Mouse (Mus musculus) kidney, adult 11 months (tissue): ENCODE measurements around the gene Slc25a26.

ENCODE experiments used
- DNase-seq: peaks from one replicate; pipeline ENCODE4 v3.0.0; 2022

Gene Slc25a26

DNA sequence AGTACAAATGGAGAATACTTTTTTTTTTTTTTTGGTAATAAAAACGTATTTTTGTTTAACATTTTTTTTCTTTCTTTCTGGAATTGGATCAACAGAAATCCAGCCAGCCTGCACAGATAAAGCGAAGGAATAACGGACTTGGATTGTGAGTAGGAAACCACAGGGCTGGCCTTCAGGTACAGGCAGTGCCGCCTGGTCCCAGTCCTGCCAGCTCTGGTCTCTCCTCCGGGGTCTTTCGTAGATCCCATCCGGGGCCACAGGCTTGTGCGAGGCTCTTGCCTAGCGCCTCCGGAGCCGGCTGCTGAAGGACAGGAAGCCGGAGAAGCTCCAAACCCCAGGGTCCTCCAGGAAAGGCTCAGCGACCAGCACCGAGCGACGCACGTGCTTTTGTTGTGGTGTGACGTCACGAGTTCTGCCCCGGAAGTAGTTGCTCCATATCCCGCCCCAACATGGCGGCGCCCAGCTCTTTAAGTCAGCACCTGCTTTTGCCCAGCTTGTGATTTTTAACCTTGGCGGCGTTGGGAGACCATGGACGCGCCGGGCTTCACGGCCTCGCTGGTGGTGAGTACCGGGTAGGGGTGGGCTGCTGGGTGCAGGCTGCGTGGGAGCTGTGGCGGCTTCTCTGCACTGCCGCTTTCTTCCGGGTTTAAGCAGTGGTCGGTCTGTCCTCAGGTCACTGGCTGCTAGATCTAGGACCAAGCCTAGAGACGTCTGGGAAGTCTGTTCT is at the start of gene Slc25a26:
Gene Slc25a26, plus strand, starts transcription at position 435 of the 727 bp plus-strand sequence.
- DNase-seq: peak; percentile 86

- DNase-seq: peak; percentile 3
Measured at GRCm38 (mm10) chr6:94464037-94464891, 35.9 kb upstream of the Slc25a26 start.

- DNase-seq: no peak
Measured at GRCm38 (mm10) chr6:94466508-94467205, 33.5 kb upstream of the Slc25a26 start.

DNA sequence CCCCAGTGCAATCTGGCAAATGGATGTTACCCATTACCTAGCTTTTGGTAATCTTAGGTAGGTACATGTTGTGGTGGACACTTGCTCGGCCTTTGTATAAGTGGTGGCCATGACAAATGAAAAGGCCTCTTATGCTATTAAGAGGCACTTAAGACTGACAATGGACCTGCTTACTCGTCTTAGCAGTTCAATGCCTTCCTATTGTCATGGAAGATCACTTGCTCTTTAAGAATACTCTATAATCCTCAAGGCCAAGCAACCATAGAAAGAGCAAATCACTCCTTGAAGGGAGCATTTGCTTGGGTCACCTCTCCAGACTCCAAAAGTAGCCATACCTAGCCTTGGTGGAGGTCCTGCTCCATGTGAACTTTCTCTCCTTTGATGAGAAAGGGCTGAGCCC is 7.4 kb upstream of the Slc25a26 start:
- DNase-seq: no peak

GRCm38 (mm10) chr6:94503963-94504362 is 3.8 kb downstream of the Slc25a26 start:
- DNase-seq: peak; percentile 10

GRCm38 (mm10) chr6:94507921-94508320 is 7.8 kb downstream of the Slc25a26 start:
- no peak for DNase-seq

DNA sequence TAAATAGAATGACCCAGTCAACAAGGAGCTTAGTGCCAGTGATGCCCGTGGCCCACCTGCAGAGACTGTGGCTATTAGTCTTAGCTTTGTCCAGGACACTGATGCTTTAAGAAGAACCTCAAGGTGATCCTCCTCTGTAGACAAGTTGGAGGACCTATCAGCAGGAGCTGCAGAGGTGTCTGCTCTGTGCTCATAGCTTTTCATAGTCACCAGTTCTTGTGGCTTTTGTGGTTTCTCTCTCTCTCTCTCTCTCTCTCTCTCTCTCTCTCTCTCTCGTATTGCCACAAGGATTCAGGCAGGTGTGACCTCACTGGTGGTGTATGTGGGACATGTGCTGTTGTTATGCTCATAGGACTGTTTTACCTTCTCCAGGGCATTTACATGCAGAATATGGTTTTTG is 8.7 kb downstream of the Slc25a26 start:
- no peak for DNase-seq

- no peak for DNase-seq
Measured at GRCm38 (mm10) chr6:94509220-94509619, 9.1 kb downstream of the Slc25a26 start.

DNA sequence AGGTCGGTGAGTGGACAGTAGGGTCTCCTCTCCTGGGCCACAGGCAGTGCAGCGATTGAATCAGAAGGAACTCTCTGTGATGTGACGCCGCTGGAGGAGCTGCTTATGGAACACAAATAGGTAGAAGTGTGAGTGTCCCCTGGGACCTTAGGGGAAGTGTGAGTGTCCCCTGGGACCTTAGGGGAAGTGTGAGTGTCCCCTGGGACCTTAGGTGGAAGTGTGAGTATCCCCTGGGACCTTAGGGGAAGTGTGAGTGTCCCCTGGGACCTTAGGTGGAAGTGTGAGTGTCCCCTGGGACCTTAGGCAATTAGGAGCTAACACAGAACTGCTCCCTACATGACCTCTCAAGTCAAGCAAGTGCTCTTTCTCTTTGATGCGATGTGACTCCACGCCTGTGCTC is 18.0 kb downstream of the Slc25a26 start:
- DNase-seq: no peak

DNA sequence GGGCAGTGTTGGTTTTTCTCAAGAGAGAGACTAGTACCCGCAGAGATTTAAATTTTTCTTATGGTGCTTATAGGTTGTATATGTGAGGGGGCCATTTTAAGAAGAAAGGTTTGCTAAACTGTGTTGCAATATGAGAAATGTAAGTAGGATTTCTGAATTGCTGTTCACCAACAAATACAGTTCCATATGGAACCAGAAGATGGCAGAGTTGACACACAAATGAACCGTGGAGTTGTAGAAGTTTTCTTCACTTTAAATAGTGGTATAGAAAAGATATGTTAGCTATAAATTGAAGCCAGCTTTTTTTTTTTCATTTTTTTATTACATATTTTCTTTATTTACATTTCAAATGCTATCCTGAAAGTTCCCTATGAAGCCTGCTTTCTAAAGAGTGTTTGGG is 24.2 kb downstream of the Slc25a26 start:
- no peak for DNase-seq

DNA sequence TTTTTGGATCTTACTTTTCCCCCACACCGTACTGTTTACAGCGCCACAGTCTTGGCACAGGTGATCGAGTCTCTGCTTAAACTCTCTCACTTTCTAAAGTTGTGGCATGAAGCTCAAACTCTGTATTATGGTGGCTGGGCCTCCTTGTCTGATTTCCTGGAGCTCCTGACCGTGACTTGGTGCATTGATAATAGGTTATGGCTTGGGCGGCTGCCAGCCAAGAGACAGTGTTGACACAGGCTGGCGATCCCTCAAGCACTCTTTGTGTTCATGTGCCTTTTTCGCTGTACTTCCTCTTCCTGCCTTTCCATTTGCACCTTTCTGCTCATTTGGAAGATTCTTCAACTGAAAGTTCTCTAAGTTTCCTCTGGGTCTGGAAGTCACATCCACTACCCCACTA is 30.6 kb downstream of the Slc25a26 start:
- no peak for DNase-seq

DNA sequence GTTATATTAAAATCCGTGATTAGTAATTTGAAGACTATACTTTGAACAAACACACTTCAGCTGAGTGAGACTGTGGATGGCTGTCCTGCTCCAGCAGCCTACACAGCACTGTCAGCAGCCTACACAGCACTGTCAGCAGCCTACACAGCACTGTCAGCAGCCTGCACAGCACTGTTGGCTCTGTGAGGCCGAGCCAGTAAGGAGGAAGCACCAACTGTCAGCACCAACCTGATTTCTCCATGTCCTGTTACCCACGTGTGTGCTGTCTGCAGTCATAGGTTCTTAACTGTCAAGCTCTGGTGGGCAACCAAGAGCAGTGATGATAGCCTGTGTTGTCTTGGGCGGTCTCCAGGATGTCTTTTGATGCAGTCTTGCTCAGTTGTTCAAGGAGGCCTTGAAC is 32.0 kb downstream of the Slc25a26 start:
- no peak for DNase-seq

GRCm38 (mm10) chr6:94536478-94536877 is 36.3 kb downstream of the Slc25a26 start:
- no peak for DNase-seq

- no peak for DNase-seq
Measured at GRCm38 (mm10) chr6:94537652-94538051, 37.5 kb downstream of the Slc25a26 start.

DNA sequence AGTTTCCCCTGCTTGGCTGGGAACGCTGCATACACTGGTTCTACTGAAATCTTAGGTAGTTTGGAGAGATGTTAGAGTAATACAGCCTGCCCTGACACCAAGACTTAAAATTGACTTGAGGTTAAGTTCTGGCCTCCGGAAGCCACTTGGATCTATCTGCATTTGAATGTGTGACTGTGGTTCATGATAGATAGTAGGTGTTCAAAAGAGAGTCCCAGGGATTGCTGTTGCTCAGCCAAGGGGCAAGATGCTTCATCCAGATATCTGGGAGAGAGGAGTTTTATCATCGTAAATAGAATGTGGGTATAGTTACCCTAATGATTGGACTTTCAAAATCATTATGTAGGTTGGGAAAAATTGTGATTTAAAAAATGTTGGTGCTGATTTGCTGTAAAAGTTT is 40.0 kb downstream of the Slc25a26 start:
- DNase-seq: no peak

GRCm38 (mm10) chr6:94540615-94541014 is 40.5 kb downstream of the Slc25a26 start:
- DNase-seq: no peak

DNA sequence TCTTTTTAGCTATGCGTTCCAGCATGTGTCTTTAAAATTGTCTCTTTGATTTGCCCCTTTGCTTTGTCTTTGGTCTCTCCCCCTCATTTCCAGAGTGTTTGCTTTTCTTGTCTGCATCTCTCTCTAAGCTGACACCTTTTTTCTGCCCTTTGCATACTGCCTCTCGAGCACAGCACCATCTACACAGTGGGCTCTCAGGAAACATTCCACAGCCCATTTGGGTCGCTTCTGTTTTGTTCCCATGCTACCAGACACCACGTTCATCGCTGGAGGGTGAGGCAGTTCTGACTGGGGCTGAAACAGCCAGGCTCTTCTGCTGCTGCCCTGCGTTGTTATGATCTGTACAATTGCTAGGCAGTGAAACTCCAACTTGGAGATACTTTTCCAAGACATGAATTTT is 41.0 kb downstream of the Slc25a26 start:
- DNase-seq: no peak

DNA sequence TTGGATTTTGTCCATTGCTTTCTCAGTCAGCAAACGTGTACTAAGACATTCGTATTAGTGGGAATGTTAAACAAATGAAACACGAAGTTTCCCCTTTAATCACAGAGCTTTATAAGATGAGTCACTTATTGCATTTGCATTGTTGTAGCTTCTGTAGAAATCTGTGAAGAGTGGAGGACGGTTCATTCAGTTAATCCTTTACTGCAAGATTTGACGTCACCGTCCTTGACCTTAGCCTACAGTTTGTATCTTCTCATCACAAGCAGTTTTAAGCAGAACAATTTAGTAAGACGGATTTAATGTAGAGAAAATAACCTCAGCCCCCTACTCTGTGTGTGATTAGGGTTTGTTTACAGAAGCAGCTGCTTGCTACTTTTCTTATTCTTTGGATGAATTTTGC is 41.7 kb downstream of the Slc25a26 start:
- DNase-seq: no peak

- peak; percentile 17 for DNase-seq
Measured at GRCm38 (mm10) chr6:94543902-94544840, 44.0 kb downstream of the Slc25a26 start.

DNA sequence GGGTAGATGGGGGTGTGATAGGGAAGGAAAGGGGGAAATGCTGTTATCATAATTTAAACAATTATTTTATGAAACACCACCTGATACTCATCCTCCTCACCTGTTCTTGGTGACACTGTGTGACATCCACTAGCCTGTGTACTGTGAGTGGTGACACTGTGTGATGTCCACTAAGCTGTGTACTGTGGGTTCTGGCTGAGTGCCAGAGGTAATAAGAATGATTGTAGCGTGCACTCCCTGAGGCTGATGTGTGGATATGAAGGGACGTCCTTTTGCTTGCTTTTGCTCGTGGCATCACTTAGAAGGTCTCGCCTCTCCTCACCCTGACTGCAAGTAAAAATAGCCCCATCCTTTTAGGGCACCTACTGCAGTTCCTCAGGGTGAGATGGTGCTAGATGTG is 47.1 kb downstream of the Slc25a26 start:
- DNase-seq: no peak

DNA sequence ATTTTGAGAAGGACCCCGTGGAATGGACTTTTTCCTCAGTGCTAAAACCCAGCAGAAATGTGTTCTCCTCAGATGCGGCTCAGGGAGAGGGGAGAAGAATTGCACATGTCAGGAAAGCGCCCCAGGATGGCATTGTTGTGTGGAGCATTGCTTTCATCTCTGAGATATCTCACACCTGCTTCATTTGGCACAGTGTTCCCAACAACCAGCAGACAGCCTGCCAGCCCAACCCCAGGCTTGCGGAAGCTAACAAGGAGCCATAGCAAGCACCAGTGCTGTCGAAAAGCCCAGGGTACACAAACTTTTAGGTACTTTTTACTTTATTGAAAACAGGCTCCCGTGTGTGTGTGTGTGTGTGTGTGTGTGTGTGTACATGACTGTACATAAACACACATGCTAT is 50.2 kb downstream of the Slc25a26 start:
- no peak for DNase-seq

- DNase-seq: no peak
Measured at GRCm38 (mm10) chr6:94550851-94551250, 50.7 kb downstream of the Slc25a26 start.
